Mouse (Mus musculus) bone marrow macrophage, adult 2 months (primary cell): ENCODE measurements around the gene Anapc1. TPM values are rescaled to one million over a fixed set of nuclear protein-coding genes. Genes with fewer than 3 reads are reported as not detected.
"Not testable (repeated sequence)": the region's sequence is repeated elsewhere in the genome, so short reads cannot be mapped to it uniquely, and the experiment has no call there.

Source experiments
- H3K27ac ChIP-seq: 2 replicates; pipeline ENCODE4 v1.5.1; 2012; ENCODE audit warnings: low read depth, low read length; ENCODE audit not compliant: insufficient read depth
- H3K4me1 ChIP-seq: 2 replicates; pipeline ENCODE4 v1.6.1; 2012; ENCODE audit warnings: low read length; ENCODE audit not compliant: control insufficient read depth, insufficient read depth
- H3K4me3 ChIP-seq: 2 replicates; pipeline ENCODE4 v1.5.1; 2012; ENCODE audit warnings: mild to moderate bottlenecking, low read length, moderate library complexity; ENCODE audit not compliant: insufficient read depth
- CTCF ChIP-seq: IDR thresholded peaks from 2 replicates; pipeline ENCODE4 v1.5.1; 2012; ENCODE audit warnings: low read depth, mild to moderate bottlenecking, low read length, moderate library complexity
- POLR2A ChIP-seq: IDR thresholded peaks from 2 replicates; pipeline ENCODE4 v1.6.1; 2012; ENCODE audit warnings: mild to moderate bottlenecking, low read depth, low read length, borderline replicate concordance
- polyA plus RNA-seq: library from polyadenylated mRNA; stranded (reverse); fragments of >200 nt; gene quantifications from 2 replicates; pipeline ENCODE4 v1.2.4, GENCODE M21; 2012; ENCODE audit not compliant: missing spikeins, insufficient read depth, insufficient read length

The Anapc1 gene
- polyA plus RNA-seq, 1 experiment: 61.1 TPM

- peak; percentile 42 for TF ChIP-seq CTCF
- TF ChIP-seq POLR2A: no peak
- peak overlapping the region; percentile 96 for H3K4me3 ChIP-seq
- H3K27ac ChIP-seq: peak overlapping the region; percentile 90
- peaks cover 16% of the 10 kb centered on the region for H3K4me1 ChIP-seq
Measured at GRCm38 (mm10) chr2:128698140-128698692, 11.0 kb upstream of the Anapc1 start.

- TF ChIP-seq POLR2A (no peak), CTCF (no peak)
- Histone ChIP-seq H3K4me3 (no peak overlapping the region), H3K4me1 (peaks cover 14% of the 10 kb centered on the region), H3K27ac (no peak overlapping the region)
Measured at GRCm38 (mm10) chr2:128697566-128697965, 10.4 kb upstream of the Anapc1 start.

GRCm38 (mm10) chr2:128697047-128697446, 9.9 kb upstream of the Anapc1 start:
- no peak overlapping the region for H3K4me3 ChIP-seq
- H3K4me1 ChIP-seq: peaks cover 10% of the 10 kb centered on the region
- TF ChIP-seq CTCF: no peak
- H3K27ac ChIP-seq: no peak overlapping the region

GRCm38 (mm10) chr2:128696426-128696825, 9.2 kb upstream of the Anapc1 start:
- H3K27ac ChIP-seq: no peak overlapping the region
- no peak overlapping the region for H3K4me3 ChIP-seq
- no peak for TF ChIP-seq POLR2A
- TF ChIP-seq CTCF: no peak
- H3K4me1 ChIP-seq: peaks cover 5% of the 10 kb centered on the region

GRCm38 (mm10) chr2:128694548-128694947, 7.4 kb upstream of the Anapc1 start:
- Histone ChIP-seq H3K4me1 (peaks cover 7% of the 10 kb centered on the region), H3K4me3 (no peak overlapping the region), H3K27ac (no peak overlapping the region)
- TF ChIP-seq CTCF: no peak
- no peak for TF ChIP-seq POLR2A

- H3K4me1 ChIP-seq: peaks cover 13% of the 10 kb centered on the region
- H3K4me3 ChIP-seq, H3K27ac ChIP-seq: not testable (repeated sequence)
Measured at GRCm38 (mm10) chr2:128693828-128694227, 6.6 kb upstream of the Anapc1 start.

- H3K27ac ChIP-seq: no peak overlapping the region
- TF ChIP-seq POLR2A (no peak), CTCF (no peak)
- H3K4me3 ChIP-seq: no peak overlapping the region
- peaks cover 13% of the 10 kb centered on the region for H3K4me1 ChIP-seq
Measured at GRCm38 (mm10) chr2:128693236-128693635, 6.0 kb upstream of the Anapc1 start.

GRCm38 (mm10) chr2:128692771-128693170, 5.6 kb upstream of the Anapc1 start:
- TF ChIP-seq CTCF: no peak
- no peak for TF ChIP-seq POLR2A
- H3K27ac ChIP-seq: no peak overlapping the region

GRCm38 (mm10) chr2:128692336-128692735, 5.1 kb upstream of the Anapc1 start:
- H3K4me3 ChIP-seq: no peak overlapping the region
- TF ChIP-seq POLR2A: no peak
- TF ChIP-seq CTCF: no peak
- no peak overlapping the region for H3K27ac ChIP-seq

More at GRCm38 (mm10) chr2:128692771-128693170, 5.6 kb upstream of the Anapc1 start:
- no peak overlapping the region for H3K4me3 ChIP-seq
- peaks cover 17% of the 10 kb centered on the region for H3K4me1 ChIP-seq

GRCm38 (mm10) chr2:128687558-128688120, 448 bp upstream of the Anapc1 start:
- Histone ChIP-seq H3K27ac (peak overlapping the region; percentile 61), H3K4me3 (peak overlapping the region; percentile 87), H3K4me1 (peaks cover 22% of the 10 kb centered on the region)
- TF ChIP-seq POLR2A (no peak), CTCF (no peak)

More at GRCm38 (mm10) chr2:128692336-128692735, 5.1 kb upstream of the Anapc1 start:
- H3K4me1 ChIP-seq: peaks cover 18% of the 10 kb centered on the region
